Mouse (Mus musculus) spleen, adult 12 weeks (tissue): ENCODE data around the gene Apol11a.
"Not testable (repeated sequence)": the region's sequence is repeated elsewhere in the genome, so short reads cannot be mapped to it uniquely, and the experiment has no call there.

Experiments used
- DNase-seq: peaks from one replicate; pipeline ENCODE4 v3.0.0; 2022; ENCODE audit warnings: low spot score

The Apol11a gene

GRCm38 (mm10) chr15:77507966-77508365, at the start of gene Apol11a:
Apol11a (plus strand) TSS chr15:77508271.
- DNase-seq: not testable (repeated sequence)

GRCm38 (mm10) chr15:77474699-77475390, 33.2 kb upstream of the Apol11a start:
- DNase-seq: not testable (repeated sequence)

DNA sequence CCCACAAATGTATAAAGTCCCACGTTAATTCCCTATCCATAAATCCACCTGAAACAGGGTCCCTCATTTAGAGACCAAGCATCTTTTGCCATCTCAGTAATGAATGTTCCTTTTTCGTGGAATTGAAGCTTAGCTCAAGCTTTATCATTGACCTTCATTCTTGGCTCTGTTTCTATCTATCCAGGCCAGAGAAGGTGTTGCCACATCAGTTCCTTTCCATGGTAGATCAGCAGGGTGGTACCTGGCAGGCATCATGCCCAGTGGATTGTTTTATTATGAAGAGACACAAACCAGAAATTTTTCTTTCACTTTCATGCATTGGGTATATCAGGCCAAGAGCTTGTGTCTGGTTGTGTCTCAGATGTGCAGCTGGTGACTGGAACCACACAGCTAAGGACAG, 31.4 kb upstream of the Apol11a start, which contains the start of gene Apol10a:
Apol10a (plus strand) TSS at position 355 of the 400 bp plus-strand sequence.
- not testable (repeated sequence) for DNase-seq

- no peak for DNase-seq
Observed at GRCm38 (mm10) chr15:77482140-77482794, 25.8 kb upstream of the Apol11a start.

DNA sequence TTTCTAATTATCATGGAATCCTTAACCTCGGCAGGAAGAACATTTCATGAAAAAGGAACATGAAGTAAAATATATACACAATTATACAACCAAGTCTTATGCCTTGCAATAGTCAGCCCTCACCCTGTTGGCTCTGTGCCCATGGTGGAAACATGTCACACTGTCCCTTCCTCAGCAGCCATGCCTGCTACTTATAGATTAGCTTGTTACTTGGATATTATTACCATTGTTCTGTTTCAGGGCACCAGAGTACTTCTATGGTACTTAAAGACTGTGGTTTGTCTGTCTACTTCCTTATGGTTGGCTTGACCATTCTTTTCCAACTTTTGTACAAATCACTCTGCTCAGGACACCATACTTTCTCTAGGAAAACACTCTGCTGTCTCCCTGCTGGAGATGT, 14.9 kb upstream of the Apol11a start:
- not testable (repeated sequence) for DNase-seq

DNA sequence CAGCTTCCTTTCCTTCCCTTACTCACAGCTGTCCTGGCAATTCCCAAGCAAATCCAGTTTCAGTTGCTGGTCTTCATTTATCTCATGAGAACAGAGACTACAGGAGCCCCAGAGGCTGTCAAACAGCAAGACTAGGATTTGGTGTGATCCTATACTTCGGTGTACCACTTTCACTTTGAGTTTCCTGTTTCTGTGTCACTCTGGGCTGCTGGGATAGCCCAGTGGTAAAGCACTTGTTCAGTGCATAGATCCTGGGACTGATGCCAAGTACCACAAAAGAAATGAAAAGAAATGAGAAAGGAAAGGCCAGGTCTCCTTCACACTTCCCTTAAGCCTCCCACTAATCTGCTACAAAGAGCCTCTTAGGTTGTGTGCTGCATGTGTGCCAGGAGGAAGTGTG, 13.4 kb upstream of the Apol11a start:
- not testable (repeated sequence) for DNase-seq

- DNase-seq: not testable (repeated sequence)
Observed at GRCm38 (mm10) chr15:77520596-77520995, 12.5 kb downstream of the Apol11a start.

- peak; percentile 2 for DNase-seq
Observed at GRCm38 (mm10) chr15:77523186-77523843, 15.2 kb downstream of the Apol11a start.

- DNase-seq: no peak
Observed at GRCm38 (mm10) chr15:77533216-77533615, 25.1 kb downstream of the Apol11a start, which contains the start of gene Apol7c. Apol7c (minus strand) TSS chr15:77533316.

DNA sequence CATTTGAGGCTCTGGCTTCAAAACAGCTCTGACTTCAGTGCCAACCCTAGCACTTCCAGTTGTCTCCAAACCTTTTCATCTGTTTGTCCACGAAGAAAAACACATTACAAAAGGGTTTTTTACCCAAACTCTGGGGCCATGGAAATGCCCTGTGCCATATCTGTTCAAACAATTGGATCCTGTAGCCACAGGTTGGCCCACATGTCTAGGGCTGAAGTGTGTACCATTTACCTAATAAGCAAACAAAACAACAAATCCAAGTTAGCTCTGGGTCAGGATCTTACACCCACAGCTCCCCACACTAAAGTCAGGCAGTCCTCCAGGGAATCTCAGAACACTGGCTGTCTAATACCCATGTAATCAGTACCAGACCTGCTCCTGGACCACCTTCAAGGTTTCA, 31.1 kb downstream of the Apol11a start:
- not testable (repeated sequence) for DNase-seq

GRCm38 (mm10) chr15:77561792-77562191, 53.7 kb downstream of the Apol11a start, which contains the start of gene 1700025B11Rik:
1700025B11Rik (minus strand) TSS chr15:77561892.
- no peak for DNase-seq

DNA sequence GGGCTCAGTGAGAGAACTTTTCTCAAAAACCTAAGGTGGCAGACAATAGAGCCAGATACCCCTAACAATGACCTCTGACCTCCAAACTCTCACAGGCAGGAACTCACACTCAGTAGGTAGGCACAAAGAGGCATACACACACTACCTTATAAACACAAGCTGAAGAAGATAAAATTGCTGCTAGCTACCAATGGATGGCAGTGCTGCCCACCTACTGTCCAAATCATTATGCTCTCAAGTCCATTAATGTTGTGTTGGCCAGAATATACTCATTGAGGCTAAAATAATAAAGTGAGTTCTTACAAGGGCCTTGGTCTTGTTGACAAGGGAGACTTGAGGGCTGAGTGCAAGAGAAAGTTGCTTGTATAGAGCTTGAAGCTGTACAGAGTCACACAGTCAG, 55.1 kb downstream of the Apol11a start:
- DNase-seq: no peak
